Mouse (Mus musculus): Measurements from ENCODE around the gene Rexo5. TPM values are rescaled to one million over a fixed set of nuclear protein-coding genes. Genes with fewer than 3 reads are reported as not detected.

The Rexo5 gene
- polyA plus RNA-seq, 1 experiment, result 3.5 TPM

DNA sequence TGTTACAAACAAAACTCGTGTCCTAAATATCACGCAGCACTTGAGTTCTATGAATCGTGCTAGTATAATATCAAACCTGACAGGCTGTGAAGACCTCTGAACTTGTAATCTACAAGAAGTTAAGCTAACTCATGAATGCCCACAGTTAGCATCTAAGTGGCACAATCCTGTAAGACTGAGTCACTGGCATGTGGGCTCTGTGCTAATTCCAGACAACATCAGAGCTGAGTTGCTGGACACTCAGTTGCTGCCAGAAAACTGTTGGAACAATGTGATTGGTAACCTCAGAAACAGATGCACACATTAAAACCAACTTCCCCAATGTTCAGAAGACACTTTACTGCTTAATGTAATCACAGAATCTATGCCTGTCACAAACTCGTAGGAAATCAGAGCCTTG, 94.1 kb downstream of the Rexo5 start:
- H3K36me3 ChIP-seq (ENCODE audit: control insufficient read depth, insufficient read depth), result peaks cover 5% of the 10 kb centered on the region
- TF ChIP-seq MYOD1 (IDR thresholded peaks at IDR 0.05; ENCODE audit: control insufficient read depth, insufficient read length, low read depth), result no peak
- TF ChIP-seq USF1 (IDR thresholded peaks at IDR 0.05; ENCODE audit: low read depth), result no peak
- no peak for TF ChIP-seq CTCF (IDR thresholded peaks at IDR 0.05; ENCODE audit: control insufficient read depth, insufficient read depth, insufficient read length)
- no peaks in the 10 kb centered on the region for H3K27me3 ChIP-seq (ENCODE audit: control insufficient read depth, insufficient read depth, insufficient read length)
- H3ac ChIP-seq (ENCODE audit: control insufficient read depth, insufficient read length, low read depth), result no peak overlapping the region
- H3K79me3 ChIP-seq (ENCODE audit: low read depth), result peaks cover 15% of the 10 kb centered on the region
- peaks cover 64% of the 10 kb centered on the region for H3K79me2 ChIP-seq (ENCODE audit: control insufficient read depth, insufficient read depth)
- no peak overlapping the region for H3K4me3 ChIP-seq (ENCODE audit: insufficient read depth, poor library complexity, severe bottlenecking)

DNA sequence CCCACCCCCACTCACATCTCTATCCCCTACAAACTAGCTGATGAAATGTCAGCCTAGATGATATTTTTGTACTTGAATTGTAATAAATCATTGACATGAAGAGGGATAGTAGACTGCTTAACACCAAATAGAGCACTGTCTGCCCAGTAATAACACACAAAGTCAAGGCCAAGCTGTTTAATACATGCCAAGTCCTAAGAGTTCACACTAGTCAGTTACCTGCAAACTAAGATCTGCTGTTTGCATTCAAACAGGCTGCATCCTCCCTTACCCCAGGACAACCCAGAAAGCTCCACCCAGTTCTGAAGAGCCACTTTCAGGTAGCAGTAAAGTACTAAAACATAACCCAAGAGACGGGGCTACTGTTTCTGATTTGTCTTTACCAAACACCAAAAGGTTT, 98.4 kb downstream of the Rexo5 start:
- Histone ChIP-seq H3K36me3 (ENCODE audit: control insufficient read depth, insufficient read depth) (peaks cover 5% of the 10 kb centered on the region), H3K79me3 (ENCODE audit: low read depth) (peaks cover 19% of the 10 kb centered on the region), H3K79me2 (ENCODE audit: control insufficient read depth, insufficient read depth) (peaks cover 68% of the 10 kb centered on the region), H3K4me3 (ENCODE audit: insufficient read depth, poor library complexity, severe bottlenecking) (no peak overlapping the region), H3ac (ENCODE audit: control insufficient read depth, insufficient read length, low read depth) (no peak overlapping the region), H3K27me3 (ENCODE audit: control insufficient read depth, insufficient read depth, insufficient read length) (no peaks in the 10 kb centered on the region)
- TF ChIP-seq USF1 (IDR thresholded peaks at IDR 0.05; ENCODE audit: low read depth) (no peak), CEBPB (IDR thresholded peaks at IDR 0.05; ENCODE audit: low read depth) (no peak), MYOD1 (IDR thresholded peaks at IDR 0.05; ENCODE audit: control insufficient read depth, insufficient read length, low read depth) (no peak), CTCF (IDR thresholded peaks at IDR 0.05; ENCODE audit: control insufficient read depth, insufficient read depth, insufficient read length) (no peak), MYOG (IDR thresholded peaks at IDR 0.05; ENCODE audit: control insufficient read depth, extremely low read depth, insufficient read length) (no peak), FOSL1 (IDR thresholded peaks at IDR 0.05; ENCODE audit: insufficient read depth, low read length, poor library complexity, severe bottlenecking) (no peak), MAX (IDR thresholded peaks at IDR 0.05) (no peak)

DNA sequence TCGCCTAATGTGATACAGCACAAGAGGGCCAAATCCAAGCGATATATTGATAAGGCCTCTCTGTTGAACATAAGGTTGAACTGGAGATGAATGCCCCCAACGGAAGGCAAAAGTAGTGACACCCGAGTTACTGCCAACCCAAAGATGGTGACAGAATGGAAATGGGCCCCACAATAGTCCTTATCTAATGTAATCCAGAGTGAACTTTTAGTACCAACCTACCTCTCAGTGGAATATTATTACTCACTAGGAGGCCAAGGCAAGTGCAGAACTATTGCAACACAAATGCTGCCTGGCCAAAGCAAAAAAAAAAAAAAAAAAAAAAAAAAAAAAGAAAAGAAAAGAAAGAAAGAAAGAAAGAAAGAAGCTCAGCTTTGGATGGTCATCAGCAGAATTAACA, 98.9 kb downstream of the Rexo5 start:
- H3K79me2 ChIP-seq (ENCODE audit: control insufficient read depth, insufficient read depth), result peaks cover 63% of the 10 kb centered on the region
- no peaks in the 10 kb centered on the region for H3K27me3 ChIP-seq (ENCODE audit: control insufficient read depth, insufficient read depth, insufficient read length)
- no peak overlapping the region for H3K4me3 ChIP-seq (ENCODE audit: insufficient read depth, poor library complexity, severe bottlenecking)
- H3ac ChIP-seq (ENCODE audit: control insufficient read depth, insufficient read length, low read depth), result no peak overlapping the region
- H3K79me3 ChIP-seq (ENCODE audit: low read depth), result peaks cover 19% of the 10 kb centered on the region
- TF ChIP-seq MAX (IDR thresholded peaks at IDR 0.05) (no peak), USF1 (IDR thresholded peaks at IDR 0.05; ENCODE audit: low read depth) (no peak), CEBPB (IDR thresholded peaks at IDR 0.05; ENCODE audit: low read depth) (no peak), FOSL1 (IDR thresholded peaks at IDR 0.05; ENCODE audit: insufficient read depth, low read length, poor library complexity, severe bottlenecking) (no peak), CTCF (IDR thresholded peaks at IDR 0.05; ENCODE audit: control insufficient read depth, insufficient read depth, insufficient read length) (no peak), MYOD1 (IDR thresholded peaks at IDR 0.05; ENCODE audit: control insufficient read depth, insufficient read length, low read depth) (no peak), MYOG (IDR thresholded peaks at IDR 0.05; ENCODE audit: control insufficient read depth, extremely low read depth, insufficient read length) (no peak)
- peaks cover 5% of the 10 kb centered on the region for H3K36me3 ChIP-seq (ENCODE audit: control insufficient read depth, insufficient read depth)

DNA sequence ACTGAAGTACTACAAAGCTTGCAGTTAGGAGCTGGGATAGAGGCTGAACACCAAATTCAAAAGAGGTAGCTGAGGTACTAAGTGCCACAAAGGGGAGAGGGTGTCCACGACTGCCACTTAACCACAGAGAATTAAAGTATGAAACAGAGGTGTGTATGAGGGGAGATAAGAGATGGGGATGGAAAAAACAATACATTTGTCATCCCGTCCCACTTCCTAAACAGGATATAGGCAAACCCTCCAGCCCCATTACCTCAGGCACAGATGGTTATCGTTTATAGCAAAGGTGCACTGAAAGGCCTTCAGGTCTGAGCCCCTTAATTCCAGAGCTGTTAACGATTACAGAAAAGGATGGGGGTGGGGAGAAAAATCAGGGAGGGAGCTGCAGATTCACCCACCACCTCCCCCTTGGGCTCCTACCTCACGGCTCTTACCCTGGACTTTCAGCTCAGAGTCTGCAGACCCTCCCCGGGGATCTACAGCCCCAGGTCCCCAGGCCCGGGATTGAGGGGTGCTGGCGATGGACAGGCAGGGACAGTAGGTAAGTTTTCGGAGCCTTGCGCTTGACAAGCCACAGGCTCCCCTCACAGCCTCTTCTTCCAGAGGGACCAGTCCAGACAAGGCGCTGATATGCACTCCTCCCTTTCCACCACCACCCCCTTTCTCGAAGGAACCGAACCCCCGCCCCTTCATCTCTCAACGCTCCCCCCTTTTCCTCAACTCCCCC, 101.2 kb downstream of the Rexo5 start:
- peak overlapping the region; percentile 18 for H3ac ChIP-seq (ENCODE audit: control insufficient read depth, insufficient read length, low read depth)
- H3K27me3 ChIP-seq (ENCODE audit: control insufficient read depth, insufficient read depth, insufficient read length), result no peaks in the 10 kb centered on the region
- H3K79me3 ChIP-seq (ENCODE audit: low read depth), result peaks cover 19% of the 10 kb centered on the region
- peaks cover 5% of the 10 kb centered on the region for H3K36me3 ChIP-seq (ENCODE audit: control insufficient read depth, insufficient read depth)
- TF ChIP-seq CEBPB (IDR thresholded peaks at IDR 0.05; ENCODE audit: low read depth), result no peak
- no peak for TF ChIP-seq MAX (IDR thresholded peaks at IDR 0.05)
- TF ChIP-seq USF1 (IDR thresholded peaks at IDR 0.05; ENCODE audit: low read depth), result no peak
- H3K4me3 ChIP-seq (ENCODE audit: insufficient read depth, poor library complexity, severe bottlenecking), result peak overlapping the region; percentile 61
- peaks cover 47% of the 10 kb centered on the region for H3K79me2 ChIP-seq (ENCODE audit: control insufficient read depth, insufficient read depth)

DNA sequence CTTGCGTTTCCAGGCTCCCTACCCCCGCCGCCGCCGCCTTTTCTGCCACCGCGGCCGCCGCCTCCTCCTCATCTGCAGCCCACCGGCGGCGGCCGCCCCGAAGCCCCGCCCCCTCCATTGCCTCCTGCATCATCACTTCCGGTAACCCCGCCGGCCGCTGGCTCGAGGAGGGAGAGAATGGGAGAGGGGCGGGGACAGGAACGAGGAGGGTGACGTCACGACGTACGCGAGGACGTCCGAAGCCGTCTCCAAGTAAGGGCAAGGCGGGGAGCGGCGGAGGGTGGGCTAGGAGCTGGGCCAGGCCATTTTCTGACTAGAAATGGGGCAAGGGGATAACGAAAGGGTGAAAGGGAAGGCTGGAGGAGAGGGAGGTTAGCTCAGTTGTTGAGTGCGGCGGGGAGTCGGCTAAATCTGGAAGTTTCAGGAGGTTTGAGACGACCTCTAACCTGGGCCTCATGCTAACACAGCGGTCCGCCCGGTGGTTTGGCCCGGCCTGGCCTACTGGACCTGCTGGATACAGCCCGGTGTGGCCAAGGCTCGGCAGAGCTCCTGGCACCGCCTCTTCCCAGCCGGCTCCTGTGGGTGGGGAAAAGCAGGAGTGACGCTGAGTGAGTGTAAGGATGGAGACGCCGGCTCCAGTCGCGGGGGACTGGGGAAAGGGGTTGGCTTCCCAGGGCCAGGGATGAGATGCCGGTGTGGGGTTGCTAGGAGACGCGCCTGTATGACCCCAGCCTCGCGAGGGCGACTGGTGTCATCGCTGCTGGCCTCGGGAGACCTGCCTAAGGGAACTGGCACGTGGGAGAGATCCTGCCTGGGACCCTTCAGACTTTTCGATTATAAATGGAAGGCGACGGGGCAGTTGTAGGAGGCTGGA, 102.1 kb downstream of the Rexo5 start, which contains the start of the genes Lyrm1 and Dcun1d3:
TSS of gene Lyrm1 (plus strand) at position 223 of the 874 bp plus-strand sequence.
TSS of gene Dcun1d3 (minus strand) at position 660 of the 874 bp plus-strand sequence.
- H3K4me3 ChIP-seq (ENCODE audit: insufficient read depth, poor library complexity, severe bottlenecking), result peak within 1 kb of the TSS; percentile 61
- H3ac ChIP-seq (ENCODE audit: control insufficient read depth, insufficient read length, low read depth), result peak within 1 kb of the TSS; percentile 61
- TF ChIP-seq MAX (IDR thresholded peaks at IDR 0.05) (peak; percentile 25), CTCF (IDR thresholded peaks at IDR 0.05; ENCODE audit: control insufficient read depth, insufficient read depth, insufficient read length) (no peak)
- H3K79me3 ChIP-seq (ENCODE audit: low read depth), result peaks cover 19% of the 10 kb centered on the region
- no peaks in the 10 kb centered on the region for H3K27me3 ChIP-seq (ENCODE audit: control insufficient read depth, insufficient read depth, insufficient read length)
- peaks cover 5% of the 10 kb centered on the region for H3K36me3 ChIP-seq (ENCODE audit: control insufficient read depth, insufficient read depth)
- peaks cover 44% of the 10 kb centered on the region for H3K79me2 ChIP-seq (ENCODE audit: control insufficient read depth, insufficient read depth)

All from C2C12 (cell line).